Mouse (Mus musculus) C2C12 (cell line): ENCODE measurements at regions not wholly inside any gene's neighbourhood (a gene's known extent, or its start where the extent isn't known, plus 50 kb on each side); places are given as distances from the start of the nearest gene placed in this dataset.

ENCODE experiments used
- CEBPB ChIP-seq: IDR thresholded peaks from one replicate; pipeline ENCODE4 v1.6.1; 2011; ENCODE audit warnings: low read depth, mild to moderate bottlenecking, control low read depth, moderate library complexity
- CTCF ChIP-seq: IDR thresholded peaks from one replicate; pipeline ENCODE4 v1.5.1; 2011; ENCODE audit not compliant: control insufficient read depth, insufficient read depth, insufficient read length
- MAX ChIP-seq: IDR thresholded peaks from one replicate; pipeline ENCODE4 v1.6.1; 2011; ENCODE audit warnings: mild to moderate bottlenecking, control low read depth
- MYOD1 ChIP-seq: IDR thresholded peaks from one replicate; pipeline ENCODE4 v1.6.1; 2011; ENCODE audit warnings: low read depth; ENCODE audit not compliant: control insufficient read depth, insufficient read length
- MYOG ChIP-seq: IDR thresholded peaks from one replicate; pipeline ENCODE4 v1.6.1; 2011; ENCODE audit not compliant: control insufficient read depth, insufficient read length; ENCODE audit errors: extremely low read depth
- USF1 ChIP-seq: IDR thresholded peaks from one replicate; pipeline ENCODE4 v1.6.1; 2011; ENCODE audit warnings: low read depth, mild to moderate bottlenecking, control low read depth, moderate library complexity

DNA sequence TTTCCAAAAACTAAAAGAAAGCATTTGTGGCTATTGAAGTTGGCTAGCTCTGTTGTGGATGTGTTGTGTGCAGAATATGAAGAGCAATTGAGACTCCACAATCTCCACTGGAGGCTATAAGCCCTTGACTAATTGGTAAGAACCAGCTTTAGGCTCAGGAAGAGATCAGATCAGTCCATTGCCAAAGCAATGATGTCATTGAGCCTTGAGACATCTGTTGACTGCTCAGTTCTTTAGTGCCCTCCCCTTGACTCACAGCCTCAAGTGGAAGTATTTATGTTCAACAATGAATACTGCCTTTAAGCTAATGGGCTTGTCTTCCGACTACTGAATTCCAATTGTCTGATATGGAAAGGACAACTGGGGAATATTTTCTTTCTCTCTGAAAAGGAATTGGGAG, 2090.6 kb downstream of the 4930444P10Rik start:
- TF ChIP-seq CTCF (no peak), MYOD1 (peak; percentile 52), CEBPB (peak; percentile 9), USF1 (no peak), MYOG (no peak), MAX (no peak)
